Mouse (Mus musculus) intestine, postnatal 0 days (tissue): ENCODE data around the gene Sgip1. TPM values are rescaled to one million over a fixed set of nuclear protein-coding genes. Genes with fewer than 3 reads are reported as not detected.

Source experiments
- ATAC-seq: fragments of 200-750 bp; cut with Nextera tagmentation; 2 replicates; pipeline ENCODE4 v1.8.0; 2017; ENCODE audit warnings: mild to moderate bottlenecking, moderate TSS enrichment, moderate library complexity
- H3K27ac ChIP-seq: fragments of 300-500 bp; sonication (generic); 2 replicates; pipeline ENCODE4 v1.5.1; 2014; ENCODE audit warnings: mild to moderate bottlenecking, low read depth, low read length, moderate library complexity
- H3K27me3 ChIP-seq: fragments of 300-500 bp; sonication (generic); replicated peaks from 2 replicates; pipeline ENCODE4 v1.6.1; 2014; ENCODE audit warnings: low read length, mixed read lengths; ENCODE audit not compliant: control insufficient read depth, insufficient read depth
- H3K36me3 ChIP-seq: fragments of 300-500 bp; sonication (generic); 2 replicates; pipeline ENCODE4 v1.6.1; 2014; ENCODE audit warnings: mild to moderate bottlenecking, moderate library complexity; ENCODE audit not compliant: control insufficient read depth, insufficient read depth
- H3K4me1 ChIP-seq: fragments of 300-500 bp; sonication (generic); replicated peaks from 2 replicates; pipeline ENCODE4 v1.6.1; 2014; ENCODE audit warnings: antibody characterized with exemption, low read length, mixed read lengths; ENCODE audit not compliant: control insufficient read depth, insufficient read depth
- H3K4me2 ChIP-seq: fragments of 300-500 bp; sonication (generic); replicated peaks from 2 replicates; pipeline ENCODE4 v1.6.1; 2014; ENCODE audit warnings: low read depth, mild to moderate bottlenecking, moderate library complexity
- H3K4me3 ChIP-seq: fragments of 300-500 bp; sonication (generic); 2 replicates; pipeline ENCODE4 v1.5.1; 2014; ENCODE audit warnings: low read depth, low read length
- H3K9ac ChIP-seq: fragments of 300-500 bp; sonication (generic); 2 replicates; pipeline ENCODE4 v1.6.1; 2014; ENCODE audit warnings: mild to moderate bottlenecking, low read depth, low read length
- H3K9me3 ChIP-seq: fragments of 300-500 bp; sonication (generic); 2 replicates; pipeline ENCODE4 v1.6.1; 2016; ENCODE audit warnings: mixed run types; ENCODE audit not compliant: control insufficient read depth
- CTCF ChIP-seq: sonication (generic); IDR thresholded peaks from 2 replicates; pipeline ENCODE4 v1.5.1; 2016; ENCODE audit warnings: low read depth, mild to moderate bottlenecking, control low read depth, antibody characterized with exemption, moderate library complexity
- WGBS: fragments of 180-500 bp; shearing (Covaris S2); extraction: QIAGEN DNeasy Blood & Tissue Kit; methylation state at CpG from one replicate; pipeline ENCODE4 v1.1.7; 2014; 5-methylcytosine and 5-hydroxymethylcytosine counted together
- polyA plus RNA-seq: library from polyadenylated mRNA; unstranded; fragments of >200 nt; fragmentation: Nextera tagmentation; extraction: Ambion mirVana; gene quantifications from 2 replicates; pipeline ENCODE4 v1.2.1, GENCODE M21; 2015

The Sgip1 gene
- polyA plus RNA-seq, 1 experiment from 2014 or later = 6.1 TPM

- Histone ChIP-seq H3K9me3 (no peaks in the 10 kb centered on the region), H3K27ac (no peak overlapping the region), H3K4me3 (no peak overlapping the region), H3K27me3 (no peaks in the 10 kb centered on the region), H3K4me1 (no peaks in the 10 kb centered on the region), H3K36me3 (no peaks in the 10 kb centered on the region), H3K9ac (no peak overlapping the region), H3K4me2 (no peak overlapping the region)
- ATAC-seq = no peak
- WGBS = 61% methylated on average over 17 of the region's 17 CpGs
- TF ChIP-seq CTCF = no peak
Measured at GRCm38 (mm10) chr4:102955294-102955956, 214.3 kb downstream of the Sgip1 start.

GRCm38 (mm10) chr4:102959409-102959808 lies 218.3 kb downstream of the Sgip1 start:
- Histone ChIP-seq H3K4me1 (no peaks in the 10 kb centered on the region), H3K27me3 (no peaks in the 10 kb centered on the region), H3K4me2 (no peak overlapping the region), H3K36me3 (no peaks in the 10 kb centered on the region), H3K9ac (no peak overlapping the region), H3K4me3 (no peak overlapping the region), H3K27ac (no peak overlapping the region), H3K9me3 (no peaks in the 10 kb centered on the region)
- no peak for ATAC-seq
- TF ChIP-seq CTCF = no peak
- 89% methylated on average over 5 of the region's 5 CpGs for WGBS

GRCm38 (mm10) chr4:102964174-102964573 lies 223.1 kb downstream of the Sgip1 start:
- Histone ChIP-seq H3K9ac (no peak overlapping the region), H3K9me3 (no peaks in the 10 kb centered on the region), H3K36me3 (no peaks in the 10 kb centered on the region), H3K27ac (no peak overlapping the region), H3K4me1 (no peaks in the 10 kb centered on the region), H3K4me2 (no peak overlapping the region), H3K4me3 (no peak overlapping the region), H3K27me3 (no peaks in the 10 kb centered on the region)
- no peak for ATAC-seq
- 57% methylated on average over 3 of the region's 3 CpGs for WGBS
- TF ChIP-seq CTCF = no peak

- Histone ChIP-seq H3K4me3 (no peak overlapping the region), H3K9ac (no peak overlapping the region), H3K4me2 (no peak overlapping the region), H3K36me3 (no peaks in the 10 kb centered on the region), H3K9me3 (no peaks in the 10 kb centered on the region), H3K4me1 (no peaks in the 10 kb centered on the region), H3K27ac (no peak overlapping the region), H3K27me3 (no peaks in the 10 kb centered on the region)
- 87% methylated on average over 15 of the region's 15 CpGs for whole genome bisulfite sequencing
- ATAC-seq = no peak
- no peak for TF ChIP-seq CTCF
Measured at GRCm38 (mm10) chr4:102967811-102968210, 226.7 kb downstream of the Sgip1 start.

- H3K27ac ChIP-seq = no peak overlapping the region
- no peaks in the 10 kb centered on the region for H3K4me1 ChIP-seq
- WGBS = 89% methylated on average over 5 of the region's 5 CpGs
- no peaks in the 10 kb centered on the region for H3K9me3 ChIP-seq
- ATAC-seq = no peak
- no peak overlapping the region for H3K9ac ChIP-seq
- no peaks in the 10 kb centered on the region for H3K27me3 ChIP-seq
- no peak overlapping the region for H3K4me3 ChIP-seq
- H3K36me3 ChIP-seq = no peaks in the 10 kb centered on the region
- TF ChIP-seq CTCF = no peak
- no peak overlapping the region for H3K4me2 ChIP-seq
Measured at GRCm38 (mm10) chr4:102969599-102969998, 228.5 kb downstream of the Sgip1 start.

GRCm38 (mm10) chr4:102971159-102971558 lies 230.1 kb downstream of the Sgip1 start:
- Histone ChIP-seq H3K9ac (no peak overlapping the region), H3K4me2 (no peak overlapping the region), H3K9me3 (no peaks in the 10 kb centered on the region), H3K27ac (no peak overlapping the region), H3K36me3 (no peaks in the 10 kb centered on the region), H3K27me3 (no peaks in the 10 kb centered on the region), H3K4me1 (no peaks in the 10 kb centered on the region), H3K4me3 (no peak overlapping the region)
- no peak for ATAC-seq
- no peak for TF ChIP-seq CTCF
- WGBS = 77% methylated on average over 5 of the region's 5 CpGs
